Mouse (Mus musculus) neural tube, embryonic 11.5 days (tissue): Measurements from ENCODE around the gene Raly. TPM values are rescaled to one million over a fixed set of nuclear protein-coding genes. Genes with fewer than 3 reads are reported as not detected.

Source experiments
- ATAC-seq: fragments of 200-750 bp; cut with Nextera tagmentation; 2 replicates; pipeline ENCODE4 v1.8.0; 2017; ENCODE audit warnings: moderate number of reproducible peaks, mild to moderate bottlenecking, moderate TSS enrichment, moderate library complexity; ENCODE audit not compliant: insufficient read depth, low FRiP score, low TSS enrichment
- DNase-seq: peaks from one replicate; pipeline ENCODE4 v3.0.0-alpha.2; 2015; ENCODE audit warnings: low spot score
- H3K27ac ChIP-seq: fragments of 300-500 bp; sonication (generic); 2 replicates; pipeline ENCODE4 v1.5.1; 2014; ENCODE audit warnings: low read depth, mild to moderate bottlenecking, low read length
- H3K27me3 ChIP-seq: fragments of 300-500 bp; sonication (generic); 2 replicates; pipeline ENCODE4 v1.6.1; 2014; ENCODE audit warnings: mild to moderate bottlenecking, low read length, mixed read lengths; ENCODE audit not compliant: control insufficient read depth, insufficient read depth
- H3K36me3 ChIP-seq: fragments of 300-500 bp; sonication (generic); 2 replicates; pipeline ENCODE4 v1.6.1; 2014; ENCODE audit warnings: mild to moderate bottlenecking, low read length, moderate library complexity, mixed read lengths; ENCODE audit not compliant: control insufficient read depth, insufficient read depth
- H3K4me1 ChIP-seq: fragments of 300-500 bp; sonication (generic); 2 replicates; pipeline ENCODE4 v1.6.1; 2014; ENCODE audit warnings: low read length, mixed read lengths; ENCODE audit not compliant: control insufficient read depth, insufficient read depth
- H3K4me2 ChIP-seq: fragments of 300-500 bp; sonication (generic); 2 replicates; pipeline ENCODE4 v1.6.1; 2014; ENCODE audit warnings: low read depth, mild to moderate bottlenecking, moderate library complexity
- H3K4me3 ChIP-seq: fragments of 300-500 bp; sonication (generic); 2 replicates; pipeline ENCODE4 v1.5.1; 2014; ENCODE audit warnings: low read depth, low read length
- H3K9ac ChIP-seq: fragments of 300-500 bp; sonication (generic); 2 replicates; pipeline ENCODE4 v1.6.1; 2014; ENCODE audit warnings: mild to moderate bottlenecking, low read length
- H3K9me3 ChIP-seq: fragments of 300-500 bp; sonication (generic); 2 replicates; pipeline ENCODE4 v1.6.1; 2016; ENCODE audit warnings: low read length; ENCODE audit not compliant: control insufficient read depth
- WGBS: fragments of 180-500 bp; shearing (Covaris S2); extraction: QIAGEN DNeasy Blood & Tissue Kit; methylation state at CpG from one replicate; pipeline ENCODE4 v1.1.7; 2014; 5-methylcytosine and 5-hydroxymethylcytosine counted together
- polyA plus RNA-seq: library from polyadenylated mRNA; unstranded; fragments of >200 nt; fragmentation: Nextera tagmentation; extraction: Ambion mirVana; gene quantifications from 2 replicates; pipeline ENCODE4 v1.2.1, GENCODE M21; 2014

Gene Raly
- polyA plus RNA-seq, 1 experiment from 2014 or later = 59.4 TPM

DNA sequence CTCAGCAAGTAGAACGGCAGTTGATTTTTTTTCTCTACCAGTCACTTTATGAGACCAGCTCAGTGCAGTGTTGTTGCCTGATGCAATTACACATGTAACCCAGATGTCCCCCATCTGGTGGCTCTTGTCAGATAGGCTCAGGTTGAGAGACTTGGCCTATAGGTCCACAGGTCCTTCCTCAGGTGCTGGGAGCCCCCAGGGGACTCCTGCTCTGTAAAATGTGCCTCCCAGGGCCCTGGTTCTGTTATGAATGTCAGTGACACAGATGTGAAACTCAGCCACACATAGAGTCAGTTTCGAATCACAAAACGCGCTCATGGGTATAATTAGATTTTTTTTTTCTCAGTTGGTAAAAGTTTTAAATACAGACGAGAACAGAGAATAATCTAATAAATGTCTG is 33.2 kb upstream of the Raly start:
- no peak for ATAC-seq
- Histone ChIP-seq H3K4me3 (no peak overlapping the region), H3K9me3 (no peaks in the 10 kb centered on the region), H3K4me1 (no peaks in the 10 kb centered on the region), H3K27me3 (no peaks in the 10 kb centered on the region), H3K36me3 (no peaks in the 10 kb centered on the region), H3K9ac (no peak overlapping the region), H3K4me2 (no peak overlapping the region), H3K27ac (no peak overlapping the region)
- no peak for DNase-seq
- 90% methylated on average over 5 of the region's 5 CpGs for WGBS

DNA sequence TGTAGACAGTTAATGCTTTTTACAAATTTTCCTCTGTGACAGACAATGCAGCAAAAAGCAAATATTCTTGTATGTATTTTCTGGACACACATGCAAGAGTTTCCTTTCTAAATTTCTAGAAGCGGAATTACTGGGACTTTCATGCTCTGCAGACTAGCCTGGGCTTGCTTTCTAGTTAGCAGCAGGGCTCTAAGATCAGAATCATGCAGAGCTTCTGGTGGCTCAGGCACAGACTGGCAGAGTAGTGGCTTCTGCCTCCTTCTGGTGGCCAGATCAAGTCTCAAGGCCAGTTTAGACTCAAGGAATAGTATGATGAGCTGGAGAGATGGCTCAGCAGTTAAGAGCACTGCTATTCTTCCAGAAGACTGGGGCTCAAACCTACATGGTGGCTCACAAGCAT is 32.4 kb upstream of the Raly start:
- ATAC-seq (no peak), DNase-seq (no peak)
- Histone ChIP-seq H3K36me3 (no peaks in the 10 kb centered on the region), H3K4me2 (no peak overlapping the region), H3K27me3 (no peaks in the 10 kb centered on the region), H3K9ac (no peak overlapping the region), H3K4me1 (no peaks in the 10 kb centered on the region), H3K9me3 (no peaks in the 10 kb centered on the region), H3K4me3 (no peak overlapping the region), H3K27ac (no peak overlapping the region)
- WGBS = 83% methylated on average over 1 of the region's 1 CpGs

DNA sequence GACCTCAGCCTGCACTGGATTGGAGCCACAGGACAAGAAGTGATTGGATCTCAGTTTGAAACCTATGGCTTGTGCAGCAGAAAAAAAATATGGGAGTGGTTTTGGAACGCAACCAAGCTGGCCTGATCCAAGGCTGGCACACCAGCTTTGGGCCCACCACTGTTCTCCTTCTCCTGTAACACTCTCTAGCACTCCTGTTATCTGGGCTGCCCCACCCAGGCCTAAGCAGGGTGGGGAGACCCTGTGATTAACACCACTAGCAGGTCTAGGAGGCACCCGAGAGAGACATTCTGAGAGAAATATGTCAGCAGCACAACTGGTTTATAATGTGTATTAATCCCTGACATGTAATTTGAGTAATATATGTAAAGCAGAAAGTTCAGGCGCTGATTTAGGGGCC is 27.7 kb upstream of the Raly start:
- ATAC-seq = no peak
- WGBS = 84% methylated on average over 3 of the region's 3 CpGs

DNA sequence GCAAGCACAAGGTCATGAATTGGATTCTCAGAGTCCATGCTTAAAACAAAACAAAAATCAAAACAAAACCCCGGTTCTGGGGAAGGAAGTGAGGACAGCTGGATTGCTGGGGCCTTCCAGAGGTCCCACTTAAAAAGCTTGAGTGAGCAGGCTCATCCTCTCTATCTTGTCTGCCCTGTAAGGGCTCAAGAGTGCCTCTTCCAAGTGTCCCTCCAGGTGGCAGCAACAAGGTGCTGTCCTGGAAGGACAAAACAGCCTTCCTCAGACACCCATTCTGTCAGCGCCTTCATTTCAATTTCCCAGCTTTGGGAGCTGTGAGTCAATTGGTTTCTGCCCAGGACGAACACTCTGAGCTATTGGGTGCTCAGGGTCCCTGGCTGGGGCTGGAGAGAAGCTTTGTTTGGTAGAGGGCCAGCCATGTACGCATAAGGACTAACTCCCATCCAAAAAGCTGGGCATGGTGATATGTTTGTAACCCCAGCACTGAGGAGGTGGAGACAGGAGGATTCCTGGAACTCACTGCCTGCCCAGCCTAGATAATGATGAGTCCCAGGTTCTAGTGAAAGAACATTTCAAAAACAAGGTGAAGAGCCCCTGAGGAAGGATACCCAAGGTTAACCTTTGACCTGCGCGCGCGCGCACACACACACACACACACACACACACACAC is 25.9 kb upstream of the Raly start:
- Histone ChIP-seq H3K4me1 (no peaks in the 10 kb centered on the region), H3K4me2 (no peak overlapping the region), H3K36me3 (no peaks in the 10 kb centered on the region), H3K9ac (no peak overlapping the region), H3K9me3 (no peaks in the 10 kb centered on the region), H3K27me3 (no peaks in the 10 kb centered on the region), H3K27ac (no peak overlapping the region), H3K4me3 (no peak overlapping the region)
- DNase-seq (no peak), ATAC-seq (no peak)
- 81% methylated on average over 9 of the region's 9 CpGs for WGBS

More for the DNA sequence above, 27.7 kb upstream of the Raly start:
- Histone ChIP-seq H3K9me3 (no peaks in the 10 kb centered on the region), H3K4me1 (no peaks in the 10 kb centered on the region), H3K9ac (no peak overlapping the region), H3K4me2 (no peak overlapping the region), H3K4me3 (no peak overlapping the region), H3K27me3 (no peaks in the 10 kb centered on the region), H3K27ac (no peak overlapping the region), H3K36me3 (no peaks in the 10 kb centered on the region)
- no peak for DNase-seq

DNA sequence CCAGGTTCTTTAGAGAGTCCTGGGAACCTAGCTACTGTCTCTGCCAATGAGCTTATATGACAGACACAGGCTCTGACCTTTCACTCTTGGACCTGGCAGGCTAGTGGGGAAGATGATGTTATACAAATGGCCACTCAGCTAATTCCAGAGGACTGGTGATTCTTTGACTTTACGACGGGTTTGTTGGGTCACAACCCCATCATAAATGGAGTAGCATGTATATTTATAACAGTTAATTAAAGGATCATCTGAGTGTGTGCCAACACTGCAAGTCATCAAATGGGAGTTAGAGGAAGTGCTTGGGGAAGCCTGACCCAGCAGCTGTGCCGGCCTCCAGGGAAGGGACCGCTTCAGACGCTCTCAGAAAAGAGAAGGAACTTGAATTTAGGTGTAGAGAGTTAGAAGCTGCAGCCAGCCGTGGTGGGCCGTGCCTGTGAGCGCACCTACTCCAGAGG is 25.3 kb upstream of the Raly start:
- WGBS = 76% methylated on average over 8 of the region's 8 CpGs

DNA sequence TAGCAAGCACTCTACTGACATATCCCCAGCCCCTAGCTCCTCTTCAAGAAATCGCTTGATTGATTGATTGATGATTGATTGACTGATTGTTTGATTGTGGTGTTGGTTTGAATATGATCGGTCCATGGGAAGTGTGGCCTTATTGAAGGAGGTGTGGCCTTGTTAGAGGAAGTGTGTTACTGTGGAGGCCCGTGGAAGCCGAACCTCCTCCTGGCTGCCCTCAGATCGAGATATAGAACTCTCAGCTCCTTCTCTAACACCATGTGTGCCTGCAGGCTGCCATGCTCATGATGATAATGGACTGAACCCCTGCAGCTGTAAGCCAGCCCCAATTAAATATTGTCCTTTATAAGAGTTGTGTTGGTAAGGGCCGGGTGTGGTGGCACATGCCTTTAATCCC is 23.8 kb upstream of the Raly start:
- 91% methylated on average over 6 of the region's 6 CpGs for WGBS
- no peak for DNase-seq

More for the DNA sequence above, 25.3 kb upstream of the Raly start:
- Histone ChIP-seq H3K4me1 (no peaks in the 10 kb centered on the region), H3K4me2 (no peak overlapping the region), H3K27ac (no peak overlapping the region), H3K27me3 (no peaks in the 10 kb centered on the region), H3K36me3 (no peaks in the 10 kb centered on the region), H3K9me3 (no peaks in the 10 kb centered on the region), H3K9ac (no peak overlapping the region), H3K4me3 (no peak overlapping the region)
- DNase-seq = no peak
- ATAC-seq = no peak

DNA sequence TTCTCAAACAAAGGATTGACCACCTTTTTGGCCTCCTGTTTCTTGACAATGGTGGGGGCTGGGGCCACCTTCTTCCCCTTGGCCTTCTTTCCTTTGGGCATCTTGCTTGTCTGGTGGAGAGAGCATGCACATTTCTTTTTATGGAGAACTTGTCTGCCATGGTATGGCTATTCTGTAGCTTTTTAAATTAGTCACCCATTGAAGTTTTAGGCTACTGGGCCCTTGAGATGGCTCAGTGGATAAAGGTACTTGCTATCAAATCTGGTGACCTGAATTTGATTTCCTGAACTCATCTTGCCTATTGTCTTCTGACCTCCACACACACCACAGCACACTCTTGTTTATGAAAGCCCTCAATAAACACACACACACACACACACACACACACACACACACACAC is 21.0 kb upstream of the Raly start, which contains the start of gene Gm14214:
Gene Gm14214, minus strand, starts transcription at position 101 of the 400 bp plus-strand sequence.
- Histone ChIP-seq H3K4me3 (no peak within 1 kb of the TSS), H3K27ac (no peak within 1 kb of the TSS), H3K9ac (no peak within 1 kb of the TSS), H3K4me2 (no peak within 1 kb of the TSS), H3K4me1 (no peaks in the 10 kb centered on the region), H3K27me3 (no peaks in the 10 kb centered on the region), H3K36me3 (no peaks in the 10 kb centered on the region), H3K9me3 (0 out of 2 replicates have a peak, but pooled peaks cover 3% of the 10 kb centered on the region)
- ATAC-seq (no peak), DNase-seq (no peak)

More for the DNA sequence above, 23.8 kb upstream of the Raly start:
- no peak for ATAC-seq
- Histone ChIP-seq H3K4me1 (no peaks in the 10 kb centered on the region), H3K4me3 (no peak overlapping the region), H3K9me3 (no peaks in the 10 kb centered on the region), H3K36me3 (no peaks in the 10 kb centered on the region), H3K4me2 (no peak overlapping the region), H3K27me3 (no peaks in the 10 kb centered on the region), H3K9ac (no peak overlapping the region), H3K27ac (no peak overlapping the region)

DNA sequence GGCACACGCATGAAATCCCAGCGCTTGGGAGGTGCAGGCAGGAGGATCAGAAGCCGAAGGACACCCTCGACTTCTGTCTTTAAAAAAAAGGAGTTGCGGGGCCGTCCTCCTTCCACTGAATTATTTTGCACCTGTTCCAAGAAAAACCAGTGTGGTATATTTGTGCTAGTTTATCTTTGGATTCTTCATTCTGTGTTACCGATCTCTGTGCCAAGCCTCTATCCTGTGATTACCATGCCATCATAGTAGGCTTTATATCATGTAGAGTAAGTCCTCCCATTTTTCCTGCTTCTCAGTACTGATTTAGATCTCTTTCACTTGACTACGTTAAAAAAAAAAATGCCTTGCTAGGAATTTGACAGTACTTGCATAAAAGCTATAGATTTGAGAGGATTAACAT is 19.3 kb upstream of the Raly start:
- ATAC-seq = no peak
- H3K36me3 ChIP-seq = no peaks in the 10 kb centered on the region
- H3K4me1 ChIP-seq = no peaks in the 10 kb centered on the region
- H3K4me2 ChIP-seq = no peak overlapping the region
- 0 out of 2 replicates have a peak, but pooled peaks cover 3% of the 10 kb centered on the region for H3K9me3 ChIP-seq
- no peak overlapping the region; the same call in 1 of the 2 replicates for H3K9ac ChIP-seq
- H3K4me3 ChIP-seq = no peak overlapping the region
- WGBS = 81% methylated on average over 8 of the region's 8 CpGs
- no peaks in the 10 kb centered on the region for H3K27me3 ChIP-seq
- no peak overlapping the region for H3K27ac ChIP-seq
- DNase-seq = no peak

DNA sequence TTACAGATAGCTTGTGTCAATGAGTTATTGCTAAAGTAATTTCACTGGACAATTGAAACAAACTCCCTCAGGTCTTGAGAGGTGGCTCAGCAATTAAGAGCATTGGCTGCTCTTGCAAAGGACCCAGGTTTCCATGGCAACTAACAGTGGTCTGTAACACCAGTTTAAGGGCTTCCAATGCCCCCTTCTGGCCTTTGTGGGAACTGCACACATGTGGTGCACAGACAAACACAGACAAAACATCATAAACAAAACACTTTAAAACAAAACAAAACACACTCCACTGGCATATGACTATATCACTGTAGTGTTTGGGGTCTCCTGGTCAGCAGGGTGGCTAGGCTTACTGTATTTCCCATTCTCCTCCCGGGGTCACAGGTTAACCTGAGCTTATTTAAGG is 16.9 kb upstream of the Raly start:
- no peak overlapping the region for H3K4me2 ChIP-seq
- no peaks in the 10 kb centered on the region for H3K36me3 ChIP-seq
- no peak overlapping the region for H3K27ac ChIP-seq
- 0 out of 2 replicates have a peak, but pooled peaks cover 3% of the 10 kb centered on the region for H3K9me3 ChIP-seq
- H3K4me1 ChIP-seq = no peaks in the 10 kb centered on the region
- DNase-seq (no peak), ATAC-seq (no peak)
- no peak overlapping the region for H3K4me3 ChIP-seq
- WGBS = 74% methylated on average over 1 of the region's 1 CpGs
- H3K27me3 ChIP-seq = no peaks in the 10 kb centered on the region
- no peak overlapping the region for H3K9ac ChIP-seq
